Mouse (Mus musculus): ENCODE measurements around the gene Adgrb3.

The Adgrb3 gene

DNA sequence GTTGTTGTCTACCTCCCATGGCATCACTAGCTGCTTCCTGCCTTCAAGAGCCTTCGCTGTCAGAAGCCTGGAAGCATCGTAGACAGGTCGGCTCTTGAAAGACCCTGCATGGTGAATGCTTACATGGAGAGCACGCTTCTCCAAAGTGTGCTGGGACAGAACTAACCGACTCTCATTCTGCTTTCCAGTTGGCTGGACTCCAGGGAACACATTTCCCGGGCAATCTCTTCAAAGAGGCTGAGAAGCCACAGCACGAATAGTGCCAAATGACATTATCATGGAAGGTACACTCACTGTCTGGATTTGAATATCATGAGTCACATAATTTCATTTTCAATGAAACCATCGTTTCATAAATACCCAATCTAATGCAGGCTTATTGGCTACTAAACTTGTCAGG lies 548.0 kb downstream of the Adgrb3 start:
- no peak for DNase-seq (ENCODE audit: low spot score)

DNA sequence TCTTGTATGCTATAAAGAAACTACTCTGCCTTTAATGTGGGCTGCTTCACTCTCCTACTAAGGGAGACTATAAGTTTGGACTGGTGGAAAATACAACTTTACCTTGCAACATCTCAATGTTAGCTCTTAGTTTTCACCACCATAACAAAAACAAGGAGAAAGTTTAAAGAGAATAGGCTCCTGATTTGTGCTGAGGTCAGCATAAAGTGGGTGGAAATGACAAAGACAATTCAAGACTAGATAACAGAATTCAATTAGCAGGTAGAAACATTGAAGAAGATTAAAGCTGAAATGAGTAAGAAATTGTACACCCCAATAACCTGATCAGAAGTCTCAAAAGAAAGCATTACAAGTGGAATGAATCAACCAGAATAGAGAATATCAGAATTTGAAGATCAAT lies 578.9 kb downstream of the Adgrb3 start:
- DNase-seq (ENCODE audit: low spot score), result no peak

DNA sequence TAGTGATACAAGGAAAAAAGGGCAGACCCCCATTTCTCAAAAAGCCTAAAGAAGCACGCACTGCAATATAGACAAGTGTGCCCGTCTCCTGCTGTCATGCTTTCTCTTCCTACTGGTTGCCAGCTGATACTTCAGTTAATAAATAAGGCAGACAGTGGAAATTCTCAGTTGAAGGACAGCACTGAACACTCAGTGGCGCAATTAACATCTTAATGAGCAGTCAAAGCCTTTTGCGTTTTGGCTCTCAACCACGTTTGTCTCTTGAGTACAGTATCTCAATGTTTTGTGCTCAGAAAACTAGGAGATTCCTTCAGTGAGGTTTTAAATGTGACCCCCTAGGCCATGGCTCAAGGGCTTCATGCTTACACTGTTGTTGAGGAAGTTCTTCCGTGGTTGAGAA lies 587.1 kb downstream of the Adgrb3 start:
- DNase-seq (ENCODE audit: low spot score), result no peak

DNA sequence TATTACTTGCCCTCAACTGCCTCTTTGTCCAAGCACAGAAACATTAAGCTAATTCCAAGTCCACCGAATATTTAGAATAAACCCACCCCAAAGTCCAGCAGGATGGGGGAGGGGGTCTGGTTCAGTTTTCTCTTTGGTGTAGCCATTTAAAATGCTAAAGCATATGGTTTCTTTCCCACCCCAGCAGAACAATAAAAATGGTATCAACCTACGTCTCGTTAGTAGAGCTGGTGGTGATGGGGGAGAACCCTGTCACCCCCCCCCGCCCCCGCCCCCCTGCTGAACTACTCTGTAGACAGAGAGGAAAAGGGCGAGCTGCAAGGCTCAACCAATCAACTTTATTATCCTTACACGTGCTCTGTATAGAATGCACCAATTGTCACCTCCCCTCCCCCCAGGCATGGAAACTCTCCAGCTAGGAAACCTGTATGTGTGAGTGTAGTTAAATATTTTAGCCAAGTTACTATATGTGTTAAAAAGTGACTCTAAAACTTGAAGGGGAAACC lies 600.2 kb downstream of the Adgrb3 start:
- peak; percentile 20 for DNase-seq (ENCODE audit: low spot score)

DNA sequence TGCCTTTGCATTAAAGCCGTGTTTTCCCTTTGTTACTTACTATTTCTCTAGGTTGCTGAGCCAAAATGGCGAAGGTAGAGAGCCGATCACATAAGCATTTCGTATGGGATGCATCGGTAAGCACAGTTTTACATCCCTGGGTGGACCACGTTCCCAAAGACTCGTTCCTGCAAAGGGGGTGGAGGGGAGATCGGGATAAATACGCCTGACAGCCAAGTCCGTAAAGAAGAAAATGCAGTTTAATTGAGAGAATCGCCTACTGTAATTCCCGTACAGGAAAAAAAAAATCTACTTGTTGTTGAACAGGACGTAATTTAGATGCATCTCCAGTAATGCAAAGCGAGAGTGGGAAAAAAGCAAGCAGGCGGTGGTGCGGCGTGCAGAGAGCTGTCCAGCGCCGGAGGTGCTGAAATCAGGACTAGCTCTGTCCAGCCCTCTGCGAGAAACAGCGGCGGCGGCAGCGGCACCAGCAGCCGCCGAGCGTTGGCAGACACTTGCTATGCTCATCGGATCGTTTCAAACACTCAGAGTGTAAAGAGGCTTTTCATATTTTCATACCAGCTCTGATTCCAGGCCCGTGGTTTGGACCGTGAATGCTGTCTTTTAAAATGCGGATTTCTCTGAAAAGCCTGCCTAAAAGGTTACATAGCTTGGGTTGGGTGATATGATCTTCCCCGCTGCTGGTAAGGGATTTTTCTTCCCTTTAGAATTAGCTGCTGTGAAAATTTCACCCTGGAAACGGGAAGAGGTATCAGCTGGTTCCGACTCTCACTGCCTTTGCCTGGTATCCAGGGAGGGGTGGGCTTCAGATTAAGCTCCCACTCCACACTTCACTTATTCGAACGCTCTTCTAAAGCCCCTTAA lies 600.9 kb downstream of the Adgrb3 start:
- DNase-seq (ENCODE audit: low spot score), result peak; percentile 88

DNA sequence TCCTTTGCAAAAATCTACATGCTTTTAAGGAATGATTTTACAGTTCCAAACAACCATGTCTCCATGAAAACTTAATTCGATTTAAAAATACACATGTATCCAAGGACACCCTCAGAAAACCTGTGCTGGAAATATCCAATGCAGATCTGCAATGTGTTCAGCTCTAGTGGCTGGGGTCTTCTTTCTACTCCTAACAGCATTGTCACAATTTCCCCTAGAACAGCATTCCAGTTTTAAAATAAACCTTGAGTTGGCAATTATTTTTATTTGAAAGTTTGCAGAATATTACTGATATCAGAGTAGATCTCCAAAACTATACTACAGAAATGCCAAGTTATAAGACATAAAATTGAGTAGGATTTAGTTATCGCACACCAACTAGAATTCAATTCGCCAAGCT lies 601.6 kb downstream of the Adgrb3 start:
- no peak for DNase-seq (ENCODE audit: low spot score)

DNA sequence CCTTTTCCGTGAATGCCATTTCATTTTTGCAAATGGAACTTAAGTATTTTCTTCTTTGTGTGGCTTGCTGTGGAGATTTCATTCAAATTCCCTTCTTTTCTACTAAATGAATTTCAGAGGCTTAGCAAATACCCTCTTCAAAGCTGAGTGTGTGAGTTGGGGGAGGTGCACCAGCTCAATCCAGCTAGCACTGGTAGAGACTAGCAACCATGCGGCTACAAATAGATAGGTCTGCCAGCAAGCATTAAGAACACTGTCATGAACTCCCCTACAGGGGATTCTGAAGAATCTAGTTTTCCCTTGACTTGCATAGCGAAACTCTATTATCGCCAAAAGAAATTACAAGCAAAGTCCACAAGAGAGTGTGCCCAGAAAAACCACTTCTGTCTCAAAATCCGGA lies 624.9 kb downstream of the Adgrb3 start:
- peak; percentile 14 for DNase-seq (ENCODE audit: low spot score)

DNA sequence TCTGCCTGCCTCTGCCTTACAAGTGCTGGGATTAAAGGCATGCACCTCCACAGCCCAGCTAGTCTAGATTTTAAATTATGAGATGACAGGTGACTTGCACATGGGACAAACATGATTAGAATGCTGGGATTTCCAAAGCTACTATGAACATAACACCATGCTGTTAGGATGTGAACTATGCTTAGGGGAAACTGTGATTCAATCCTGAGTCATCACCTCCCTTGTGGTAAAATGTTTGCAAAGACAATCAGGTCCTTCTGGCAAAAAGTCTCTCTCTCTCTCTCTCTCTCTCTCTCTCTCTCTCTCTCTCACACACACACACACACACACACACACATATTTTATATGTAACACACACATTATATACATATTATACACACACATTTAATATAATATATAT lies 630.1 kb downstream of the Adgrb3 start:
- no peak for DNase-seq (ENCODE audit: low spot score)

DNA sequence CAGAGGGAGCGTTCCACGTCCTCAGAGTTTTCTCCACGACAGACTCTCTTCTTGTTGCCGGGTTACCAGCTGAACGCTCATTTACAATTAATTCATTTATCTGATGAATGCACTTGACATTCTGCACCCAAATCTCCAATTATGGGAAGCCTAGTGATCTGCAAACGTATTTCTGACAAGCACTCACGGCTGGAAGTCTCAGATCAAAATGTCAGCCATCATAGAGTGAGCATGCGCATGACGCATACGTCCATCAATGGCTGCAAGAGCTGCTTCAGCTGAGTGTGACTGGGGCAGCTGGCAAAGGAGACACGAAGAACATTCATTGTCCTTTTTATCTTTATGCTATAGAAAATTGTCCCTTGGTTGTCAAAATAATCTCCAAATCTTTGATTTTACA lies 637.5 kb downstream of the Adgrb3 start:
- peak; percentile 53 for DNase-seq (ENCODE audit: low spot score)

DNA sequence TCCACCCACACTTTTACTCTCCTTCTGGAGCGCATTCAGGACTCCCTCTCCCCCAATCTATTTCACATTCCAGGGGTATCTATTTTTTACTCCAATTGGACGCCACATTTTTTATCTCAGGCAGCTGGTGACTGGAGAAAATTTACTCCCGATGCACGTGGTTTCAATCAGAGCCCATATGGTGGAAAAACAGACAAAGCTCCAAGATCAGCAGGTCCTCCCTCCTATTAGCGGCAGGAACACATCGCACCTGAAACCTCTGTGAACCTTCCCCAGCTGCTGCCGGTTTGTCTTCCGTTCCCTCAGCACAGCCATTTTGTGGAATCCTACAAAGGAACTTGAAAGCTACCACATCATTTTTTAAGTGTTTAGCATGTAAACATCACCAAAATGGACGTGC lies 640.2 kb downstream of the Adgrb3 start:
- DNase-seq (ENCODE audit: low spot score), result no peak

DNA sequence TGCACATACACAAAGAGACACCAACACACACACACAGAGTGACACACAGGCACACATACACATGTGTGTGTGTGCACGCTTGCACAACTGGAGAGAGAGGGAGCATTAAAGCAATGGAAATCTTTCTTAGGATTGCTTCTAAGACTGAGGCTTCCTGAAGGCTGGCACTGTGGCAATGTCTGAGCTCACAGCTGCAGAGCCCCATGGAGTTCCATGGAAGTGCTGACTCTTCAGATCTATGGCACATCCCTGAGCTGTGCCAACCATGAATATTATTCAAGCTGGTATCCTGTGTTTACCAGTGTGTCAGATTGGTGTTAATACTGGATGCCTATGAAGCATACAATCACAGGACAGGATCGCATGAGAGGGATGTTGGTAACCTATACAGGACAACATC lies 643.6 kb downstream of the Adgrb3 start:
- no peak for DNase-seq (ENCODE audit: low spot score)

DNA sequence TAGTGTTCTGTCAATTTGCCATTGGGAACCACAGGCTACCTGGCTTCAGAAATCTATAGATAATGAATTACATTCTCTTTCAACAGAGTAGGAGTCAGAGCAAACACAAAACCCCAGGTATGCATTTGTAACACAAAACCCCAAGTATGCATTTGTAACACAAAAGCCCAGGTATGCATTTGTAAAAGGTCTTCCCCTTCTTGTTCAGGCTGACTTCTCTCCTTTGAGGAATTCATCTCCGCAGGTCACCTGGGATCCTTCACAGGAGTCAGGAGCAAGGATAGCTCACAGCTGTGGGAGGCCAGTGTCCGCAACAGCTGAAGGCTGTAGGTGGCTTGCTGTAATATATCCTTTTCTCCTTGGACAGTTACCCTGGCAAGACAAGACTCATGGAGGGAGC lies 647.6 kb downstream of the Adgrb3 start:
- no peak for DNase-seq (ENCODE audit: low spot score)

DNA sequence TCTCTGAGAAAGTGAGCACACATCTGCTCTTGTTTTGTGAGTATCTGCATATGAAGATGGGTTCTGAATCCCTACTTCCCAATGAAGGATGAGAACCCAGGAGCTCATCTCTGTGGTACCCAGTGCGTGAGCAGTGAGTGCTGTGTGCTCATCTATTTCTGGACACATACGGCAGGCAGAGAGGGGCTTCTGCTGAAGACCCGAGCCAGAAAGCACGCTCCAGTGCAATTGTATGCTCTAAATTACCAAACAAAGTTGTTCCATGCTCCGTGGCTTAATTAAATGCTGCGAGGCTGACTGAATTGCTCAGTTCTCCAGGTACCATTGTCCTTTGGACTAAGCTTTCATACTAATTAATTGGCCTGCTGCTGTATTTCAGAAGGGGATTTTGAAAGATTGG lies 648.9 kb downstream of the Adgrb3 start:
- peak; percentile 39 for DNase-seq (ENCODE audit: low spot score)

DNA sequence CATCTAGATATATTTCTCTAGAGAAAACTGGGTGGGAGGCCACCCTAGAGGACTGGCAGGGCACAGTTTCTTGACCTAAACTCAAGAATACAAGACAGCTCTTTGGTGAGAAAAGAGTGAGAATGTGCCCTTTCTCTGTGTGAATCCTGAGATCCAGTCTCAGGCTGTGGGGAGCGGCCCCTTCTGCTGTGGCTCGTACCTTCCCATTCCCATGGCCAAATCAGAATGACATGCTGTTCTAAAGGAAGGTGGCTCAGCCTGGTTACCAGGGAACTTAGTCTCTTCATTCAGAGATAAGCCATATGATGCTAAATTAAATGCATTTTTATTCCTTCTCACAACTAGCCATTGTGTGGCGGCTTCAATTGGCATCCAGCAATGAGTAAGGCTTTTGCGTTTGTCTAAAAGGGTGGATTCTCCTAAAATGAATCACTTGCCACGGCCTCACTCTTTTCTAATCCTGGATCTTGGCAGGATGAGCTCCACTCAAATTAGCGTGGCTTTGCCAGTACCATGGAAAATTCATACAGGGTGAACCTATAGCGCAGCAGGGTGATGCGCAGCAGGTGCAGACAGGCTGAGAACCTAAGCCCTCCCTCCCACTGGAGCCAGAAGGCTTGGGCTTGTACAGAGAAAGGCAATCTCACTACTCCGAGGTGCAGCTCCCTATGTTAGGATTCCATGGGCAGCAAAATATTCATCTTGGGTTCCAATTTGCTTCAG lies 649.5 kb downstream of the Adgrb3 start:
- no peak for DNase-seq (ENCODE audit: low spot score)

DNA sequence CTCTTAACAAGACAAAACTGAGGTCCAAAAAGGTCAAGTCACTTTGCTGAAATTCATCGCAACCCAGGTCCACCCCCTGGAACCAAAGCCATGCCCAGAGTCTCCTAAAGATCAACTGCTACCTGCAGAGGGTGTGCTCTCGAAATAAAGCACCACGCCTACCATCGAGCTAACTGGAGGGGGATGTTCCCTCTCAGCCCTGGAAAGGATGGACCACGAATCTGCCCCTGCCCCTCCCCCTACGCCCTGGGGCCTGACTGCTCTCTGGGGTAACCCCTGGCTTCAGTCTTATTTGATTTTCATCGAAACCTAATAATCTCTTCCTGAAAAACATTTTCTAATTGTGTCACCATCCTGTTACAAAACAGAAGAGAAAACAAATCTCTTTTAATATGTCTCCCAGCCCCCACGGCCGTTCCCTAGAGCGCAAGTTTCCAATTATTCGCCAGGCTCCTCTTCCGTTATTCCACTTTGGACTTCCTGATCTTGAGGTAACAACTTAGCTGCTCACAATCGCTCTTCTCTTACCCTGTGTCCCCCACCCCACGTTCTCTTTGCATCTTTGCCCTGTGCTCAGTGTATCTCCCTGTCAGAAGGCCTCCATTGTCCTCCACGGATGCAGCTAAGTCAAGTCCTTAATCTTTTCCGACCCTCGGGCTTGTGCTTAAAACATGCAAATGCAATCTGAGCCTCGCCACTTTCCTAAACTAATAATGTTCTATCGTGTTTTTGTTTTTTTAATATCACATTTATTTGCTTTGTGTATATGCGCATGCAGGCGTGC lies 651.0 kb downstream of the Adgrb3 start:
- DNase-seq (ENCODE audit: low spot score), result no peak

DNA sequence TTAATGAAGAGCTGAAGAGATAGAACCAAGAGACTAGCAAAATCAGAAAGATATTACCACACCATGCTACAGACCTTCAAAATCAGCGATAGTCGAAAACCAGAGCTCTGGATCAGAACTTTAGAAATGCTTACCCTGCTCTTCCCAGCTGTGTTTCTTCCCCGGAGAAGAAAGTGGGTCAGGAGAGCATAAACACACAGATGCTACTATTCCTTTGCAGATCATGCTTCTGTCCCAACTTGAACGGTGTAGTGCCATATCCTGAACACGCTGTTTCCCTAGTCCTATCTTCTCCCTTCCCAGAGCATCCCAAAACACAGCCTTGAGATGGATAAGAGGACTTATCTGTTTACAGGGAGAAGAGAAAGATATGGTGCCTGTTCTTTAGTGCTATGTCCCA lies 662.4 kb downstream of the Adgrb3 start:
- no peak for DNase-seq (ENCODE audit: low spot score)

DNA sequence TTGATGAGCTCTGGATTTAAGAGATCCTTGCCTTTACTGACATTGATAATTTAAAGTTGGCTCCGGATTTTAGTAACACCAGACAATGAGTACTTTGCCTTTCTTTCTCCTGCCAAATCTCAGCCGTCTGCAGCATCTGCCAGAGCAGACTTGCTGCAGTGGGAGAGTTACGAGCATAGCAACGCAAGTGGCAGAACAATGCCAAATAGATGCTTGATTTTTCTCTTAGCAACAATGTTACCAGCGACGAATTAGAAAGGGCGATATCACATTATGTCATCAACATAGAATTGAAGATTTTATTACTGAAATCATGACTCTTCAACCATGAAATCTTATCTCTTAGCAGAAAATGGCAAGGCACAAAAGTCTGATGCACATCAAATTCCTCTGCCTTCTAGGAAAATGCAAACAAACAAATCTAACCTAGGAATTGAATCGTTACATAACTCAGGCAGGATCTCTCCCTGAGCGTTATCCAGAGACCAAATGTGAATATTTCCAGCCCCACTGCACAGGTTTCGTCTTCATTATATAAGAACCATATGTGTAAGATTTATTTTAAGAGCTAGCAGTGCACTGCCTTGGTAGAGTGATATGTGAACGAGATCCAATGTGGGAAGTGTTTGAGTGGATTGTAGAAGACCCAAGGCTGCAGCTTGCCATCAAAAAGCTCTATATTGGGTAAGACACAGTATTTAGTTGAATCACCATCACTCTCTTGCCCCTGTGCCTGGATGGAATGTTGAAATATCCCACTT lies 663.3 kb downstream of the Adgrb3 start:
- DNase-seq (ENCODE audit: low spot score), result no peak

DNA sequence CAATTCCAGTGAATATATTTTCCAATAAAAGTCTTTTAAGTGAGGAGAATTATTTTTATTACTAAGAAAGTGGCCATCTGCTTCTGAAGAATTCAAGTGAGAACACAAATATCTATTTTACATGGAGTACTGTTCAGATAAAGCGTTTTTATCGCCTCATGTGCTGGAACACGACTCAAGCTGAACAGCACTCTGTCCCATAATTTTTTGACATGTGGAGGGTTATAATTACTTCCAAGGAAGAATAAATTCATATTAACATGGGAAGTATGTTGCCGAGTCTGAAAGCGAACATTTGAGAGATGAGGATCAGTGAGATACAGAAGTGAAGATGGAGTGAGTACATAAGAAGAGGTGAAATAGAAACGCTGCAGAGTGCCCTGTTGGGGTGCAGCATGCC lies 665.9 kb downstream of the Adgrb3 start:
- no peak for DNase-seq (ENCODE audit: low spot score)

DNA sequence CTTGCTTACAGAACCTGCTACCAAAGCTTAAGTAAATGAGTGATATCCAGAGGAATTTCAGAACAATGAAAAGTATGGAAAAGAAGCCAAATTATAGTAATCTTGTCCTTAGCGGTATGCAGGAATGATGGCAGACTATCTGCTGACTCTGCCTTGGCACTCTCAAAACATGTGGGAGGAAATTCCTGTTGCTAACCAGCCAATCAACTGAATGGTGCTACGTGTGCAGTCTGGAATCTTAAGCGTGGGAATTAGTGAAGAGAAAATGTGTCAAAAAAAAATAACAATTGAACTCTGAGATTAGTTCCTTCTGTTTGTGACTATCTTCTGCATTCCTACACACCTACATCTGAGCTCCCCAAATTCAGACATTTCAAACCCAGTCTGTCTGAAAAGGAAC lies 683.3 kb downstream of the Adgrb3 start:
- DNase-seq (ENCODE audit: low spot score), result no peak

DNA sequence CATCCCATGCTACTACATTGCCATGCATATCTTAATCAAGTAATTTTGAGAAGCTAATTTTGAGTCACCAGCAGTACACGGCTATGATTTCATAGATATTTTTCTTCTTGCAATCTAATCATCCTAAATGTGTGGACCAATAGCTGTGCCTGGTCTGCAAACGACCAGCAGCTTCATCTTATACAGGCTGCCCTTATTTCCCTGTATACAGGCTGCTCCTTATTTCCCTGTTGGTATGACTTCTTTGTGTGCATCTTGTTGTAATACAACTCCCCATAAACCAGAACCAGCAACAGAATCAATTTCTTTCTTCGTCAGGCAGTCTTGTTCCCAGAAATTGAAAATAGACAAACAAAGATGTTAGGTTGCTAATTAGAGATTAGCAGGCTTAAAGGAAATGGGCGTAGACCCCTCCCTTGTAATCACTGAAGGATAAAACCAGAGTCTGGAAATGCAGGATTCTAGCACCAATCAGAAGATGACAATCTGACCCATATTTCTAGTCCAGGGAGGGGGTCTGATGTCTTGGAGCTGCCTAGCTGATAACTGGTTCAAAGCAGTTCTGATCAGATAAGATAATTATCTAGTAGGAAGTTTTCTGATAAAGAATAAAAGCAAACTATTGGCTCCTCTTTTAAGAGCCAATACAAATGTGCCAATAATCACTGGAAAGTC lies 697.2 kb downstream of the Adgrb3 start:
- DNase-seq (ENCODE audit: low spot score), result no peak

DNA sequence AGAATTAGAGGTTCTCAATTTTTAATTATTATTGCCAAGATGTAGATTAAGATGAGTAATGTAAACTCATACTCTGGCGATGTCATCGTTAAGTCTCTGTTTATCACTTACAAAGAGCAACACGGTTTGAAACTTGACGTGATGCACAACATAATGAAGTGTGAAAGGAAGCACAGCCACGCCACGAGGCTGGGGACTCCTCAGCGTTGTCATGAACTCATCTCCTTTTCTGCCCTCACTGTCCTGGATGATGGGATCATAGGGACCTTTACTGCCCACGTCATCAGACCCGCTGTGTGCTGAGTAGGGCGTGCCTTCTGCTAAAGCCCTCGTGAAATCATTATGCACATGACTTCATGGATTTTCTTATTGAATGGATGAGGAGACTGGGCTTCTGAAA lies 714.0 kb downstream of the Adgrb3 start:
- no peak for DNase-seq (ENCODE audit: low spot score)
